Mouse (Mus musculus) G1E (cell line): ENCODE data around the gene Gm26566. TPM values are rescaled to one million over a fixed set of nuclear protein-coding genes. Genes with fewer than 3 reads are reported as not detected.
"Not testable (repeated sequence)": the region's sequence is repeated elsewhere in the genome, so short reads cannot be mapped to it uniquely, and the experiment has no call there.

Experiments
- ATAC-seq: 2 replicates; pipeline ENCODE4 v1.8.0; 2016; ENCODE audit warnings: mild to moderate bottlenecking; ENCODE audit not compliant: insufficient number of reproducible peaks, poor library complexity, low FRiP score, severe bottlenecking; ENCODE audit errors: extremely low read depth
- DNase-seq: peaks from one replicate; pipeline ENCODE4 v3.0.0; 2012; ENCODE audit warnings: low spot score
- H3K27me3 ChIP-seq: 2 replicates; pipeline ENCODE4 v1.6.1; 2012; ENCODE audit warnings: mild to moderate bottlenecking, low read length, inconsistent platforms; ENCODE audit not compliant: insufficient read depth
- H3K36me3 ChIP-seq: replicated peaks from 2 replicates; pipeline ENCODE3; 2012; ENCODE audit warnings: mild to moderate bottlenecking, inconsistent platforms
- H3K4me1 ChIP-seq: 2 replicates; pipeline ENCODE4 v1.6.1; 2012; ENCODE audit warnings: low read depth, low read length, inconsistent platforms, mixed read lengths; ENCODE audit not compliant: insufficient read depth
- H3K4me3 ChIP-seq: 2 replicates; pipeline ENCODE4 v1.5.1; 2012; ENCODE audit warnings: low read depth, mild to moderate bottlenecking, inconsistent platforms, low read length, moderate library complexity, mixed read lengths
- H3K9me3 ChIP-seq: replicated peaks from 2 replicates; pipeline ENCODE4 v1.6.1; 2012; ENCODE audit warnings: inconsistent platforms
- CTCF ChIP-seq: IDR thresholded peaks from 2 replicates; pipeline ENCODE4 v1.5.1; 2012; ENCODE audit warnings: low read depth, low read length, inconsistent platforms, mixed read lengths
- GATA1 ChIP-seq: IDR thresholded peaks from 2 replicates; pipeline ENCODE4 v1.6.1; 2012; ENCODE audit warnings: borderline replicate concordance, low read length, inconsistent platforms, mixed read lengths
- GATA2 ChIP-seq: IDR thresholded peaks from 2 replicates; pipeline ENCODE4 v1.6.1; 2012; ENCODE audit warnings: low read depth, low read length, inconsistent platforms, borderline replicate concordance
- POLR2AphosphoS5 ChIP-seq: IDR thresholded peaks from 2 replicates; pipeline ENCODE4 v1.6.1; 2012; ENCODE audit warnings: low read depth, low read length, inconsistent platforms; ENCODE audit not compliant: insufficient replicate concordance
- TAL1 ChIP-seq: conservative IDR thresholded peaks from 2 replicates; pipeline ENCODE4 v1.6.1; 2012; ENCODE audit warnings: low read depth, low read length, inconsistent platforms, mixed read lengths
- polyA plus RNA-seq: library from polyadenylated mRNA; stranded (reverse); fragments of >175 nt; gene quantifications from 2 replicates; pipeline ENCODE4 v1.2.3, GENCODE M21; 2012
- total RNA-seq, 2 experiments: library from RNA; stranded (forward) in 1 of 2; stranded (reverse) in 1 of 2; fragments of 200-1000 nt in 1 of 2; fragments of >200 nt in 1 of 2; fragmentation: Nextera tagmentation in 1 of 2; gene quantifications; 2 replicates each; pipeline ENCODE4 v1.2.3; 2014 to 2017

The Gm26566 gene
- total and polyA plus RNA-seq, 3 experiments: 0.08 to 0.33 TPM; not detected in 1

- Histone ChIP-seq H3K4me3 (no peak overlapping the region), H3K36me3 (no peaks in the 10 kb centered on the region), H3K4me1 (no peaks in the 10 kb centered on the region; the same call in 1 of the 2 replicates), H3K27me3 (peaks cover 6% of the 10 kb centered on the region; the same call in 1 of the 2 replicates), H3K9me3 (no peaks in the 10 kb centered on the region)
- TF ChIP-seq POLR2AphosphoS5: no peak
- TF ChIP-seq TAL1: no peak
- TF ChIP-seq GATA2: no peak
- TF ChIP-seq CTCF: no peak
- TF ChIP-seq GATA1: no peak
- ATAC-seq (no peak), DNase-seq (no peak)
Measured at GRCm38 (mm10) chr4:88744207-88744606, 22.6 kb downstream of the Gm26566 start.

- DNase-seq (no peak), ATAC-seq (no peak)
- H3K36me3 ChIP-seq: no peaks in the 10 kb centered on the region
- TF ChIP-seq GATA1 (no peak), POLR2AphosphoS5 (no peak), GATA2 (no peak), TAL1 (no peak), CTCF (no peak)
- no peaks in the 10 kb centered on the region; the same call in 1 of the 2 replicates for H3K27me3 ChIP-seq
- no peaks in the 10 kb centered on the region for H3K9me3 ChIP-seq
- H3K4me3 ChIP-seq: no peak overlapping the region
- H3K4me1 ChIP-seq: no peaks in the 10 kb centered on the region
Measured at GRCm38 (mm10) chr4:88749926-88750325, 28.3 kb downstream of the Gm26566 start.

GRCm38 (mm10) chr4:88754818-88755340 is 33.3 kb downstream of the Gm26566 start, which contains the start of gene Gm13271:
Gene Gm13271, plus strand, starts transcription at chr4:88754868.
- not testable (repeated sequence) for ATAC-seq, DNase-seq, H3K4me3 ChIP-seq, H3K9me3 ChIP-seq, H3K27me3 ChIP-seq, H3K36me3 ChIP-seq, H3K4me1 ChIP-seq

- not testable (repeated sequence) for ATAC-seq, H3K9me3 ChIP-seq, DNase-seq, H3K4me1 ChIP-seq, H3K4me3 ChIP-seq, H3K36me3 ChIP-seq, H3K27me3 ChIP-seq
Measured at GRCm38 (mm10) chr4:88756581-88757513, 35.2 kb downstream of the Gm26566 start.

- H3K4me1 ChIP-seq, DNase-seq, H3K4me3 ChIP-seq, ATAC-seq, H3K9me3 ChIP-seq, H3K27me3 ChIP-seq, H3K36me3 ChIP-seq: not testable (repeated sequence)
Measured at GRCm38 (mm10) chr4:88757628-88758031, 36.0 kb downstream of the Gm26566 start.

- ATAC-seq, DNase-seq, H3K27me3 ChIP-seq, H3K36me3 ChIP-seq, H3K4me1 ChIP-seq, H3K9me3 ChIP-seq, H3K4me3 ChIP-seq: not testable (repeated sequence)
Measured at GRCm38 (mm10) chr4:88758751-88759150, 37.1 kb downstream of the Gm26566 start.

- H3K9me3 ChIP-seq, H3K4me3 ChIP-seq, DNase-seq, H3K27me3 ChIP-seq, ATAC-seq, H3K4me1 ChIP-seq, H3K36me3 ChIP-seq: not testable (repeated sequence)
Measured at GRCm38 (mm10) chr4:88759610-88760268, 38.1 kb downstream of the Gm26566 start, which contains the start of gene Gm13283. Gene Gm13283, plus strand, starts transcription at chr4:88760119.

- H3K4me3 ChIP-seq, H3K27me3 ChIP-seq, DNase-seq, ATAC-seq, H3K4me1 ChIP-seq, H3K9me3 ChIP-seq, H3K36me3 ChIP-seq: not testable (repeated sequence)
Measured at GRCm38 (mm10) chr4:88760431-88760830, 38.8 kb downstream of the Gm26566 start.

- not testable (repeated sequence) for H3K36me3 ChIP-seq, H3K4me3 ChIP-seq, ATAC-seq, H3K27me3 ChIP-seq, H3K4me1 ChIP-seq, H3K9me3 ChIP-seq, DNase-seq
Measured at GRCm38 (mm10) chr4:88761776-88762175, 40.2 kb downstream of the Gm26566 start.

- H3K4me1 ChIP-seq, H3K36me3 ChIP-seq, H3K4me3 ChIP-seq, ATAC-seq, H3K27me3 ChIP-seq, DNase-seq, H3K9me3 ChIP-seq: not testable (repeated sequence)
Measured at GRCm38 (mm10) chr4:88762341-88762740, 40.7 kb downstream of the Gm26566 start.
